Mouse (Mus musculus): Measurements from ENCODE around the gene Wdr26. TPM values are rescaled to one million over a fixed set of nuclear protein-coding genes. Genes with fewer than 3 reads are reported as not detected.

Gene Wdr26
- 288 TPM for total RNA-seq (2023)

DNA sequence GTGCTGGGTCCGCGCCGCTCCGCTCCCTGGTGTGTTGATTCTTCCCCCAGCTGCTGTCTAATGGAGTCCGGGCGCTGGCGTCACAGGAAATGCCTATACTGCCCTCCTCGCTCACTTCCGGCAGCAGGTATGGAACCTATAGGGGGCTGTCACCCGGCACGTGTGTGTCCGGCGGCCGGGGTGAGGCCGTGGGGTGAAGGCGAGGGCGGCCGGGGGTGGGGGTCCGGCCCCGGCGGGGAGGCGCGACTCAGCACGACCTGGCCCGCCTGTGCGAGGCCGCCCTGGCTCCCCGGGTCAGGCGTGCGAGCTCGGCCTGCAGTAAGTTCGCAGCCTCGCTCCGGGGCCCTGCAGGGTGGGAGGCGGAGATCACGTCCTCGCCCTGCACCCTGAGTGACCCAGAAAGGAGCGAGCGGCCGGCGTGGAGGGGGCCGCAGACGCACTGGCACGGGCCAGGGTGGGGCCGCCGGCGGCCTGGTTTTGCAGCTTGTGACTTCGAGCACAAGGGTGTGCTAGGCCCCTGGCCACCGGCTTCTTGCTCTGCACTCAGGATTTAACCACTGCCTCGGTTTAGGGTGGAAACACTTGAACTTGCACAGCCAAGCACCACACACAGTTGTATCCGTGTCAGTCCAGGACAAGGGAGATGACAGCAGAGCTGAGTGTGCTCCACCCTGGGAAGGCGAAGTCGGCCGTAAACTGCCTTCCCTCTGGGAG is at the start of gene Wdr26:
Gene Wdr26, minus strand, starts transcription at position 82 of the 714 bp plus-strand sequence.

GRCm38 (mm10) chr1:181143950-181144836 is 67.6 kb downstream of the Wdr26 start, which contains the start of the genes Nvl and Cnih4:
Gene Nvl, minus strand, starts transcription at chr1:181144204.
Gene Cnih4, plus strand, starts transcription at chr1:181144693.

Other genes with a start within 250 kb of the Wdr26 start
- gene Ephx1, start 191.1 kb downstream of the Wdr26 start, total RNA-seq (2023) = 73.1 TPM
- not detected for gene 9130409I23Rik, start 160.8 kb downstream of the Wdr26 start, total RNA-seq (2023)
- 30.7 TPM for gene Nvl, start 67.8 kb downstream of the Wdr26 start, total RNA-seq (2023)
- gene Cnih4, start 67.3 kb downstream of the Wdr26 start, total RNA-seq (2023) = 21.1 TPM
- not detected for gene Cnih3, start 140.6 kb upstream of the Wdr26 start, total RNA-seq (2023)

Measured in CD4-positive naive resting alpha-beta T cell, adult 57 days (primary cell).